Mouse (Mus musculus) thymus, adult 2 months (tissue): ENCODE measurements around the gene Vav1. TPM values are rescaled to one million over a fixed set of nuclear protein-coding genes. Genes with fewer than 3 reads are reported as not detected.

Experiments
- DNase-seq: peaks from one replicate; pipeline ENCODE4 v3.0.0; 2021
- H3K27ac ChIP-seq: fragments of 200-500 bp; 2 replicates; pipeline ENCODE4 v1.5.1; 2012; ENCODE audit warnings: low read length, control low read depth; ENCODE audit not compliant: control insufficient read depth, insufficient read depth
- H3K27me3 ChIP-seq: fragments of 200-500 bp; 2 replicates; pipeline ENCODE4 v1.6.1; 2012; ENCODE audit warnings: mild to moderate bottlenecking, low read length, moderate library complexity, mixed read lengths; ENCODE audit not compliant: control insufficient read depth, insufficient read depth
- H3K36me3 ChIP-seq: fragments of 200-500 bp; 2 replicates; pipeline ENCODE4 v1.6.1; 2012; ENCODE audit warnings: mild to moderate bottlenecking, low read length, moderate library complexity; ENCODE audit not compliant: control insufficient read depth, insufficient read depth
- H3K4me1 ChIP-seq: fragments of 200-500 bp; replicated peaks from 2 replicates; pipeline ENCODE4 v1.6.1; 2012; ENCODE audit warnings: low read length; ENCODE audit not compliant: control insufficient read depth, insufficient read depth
- H3K4me3 ChIP-seq: fragments of 200-500 bp; 2 replicates; pipeline ENCODE4 v1.5.1; 2012; ENCODE audit warnings: mild to moderate bottlenecking, low read length, control low read depth, moderate library complexity; ENCODE audit not compliant: control insufficient read depth, insufficient read depth
- CTCF ChIP-seq: fragments of 200-500 bp; IDR thresholded peaks from 2 replicates; pipeline ENCODE4 v1.5.1; 2012; ENCODE audit warnings: mild to moderate bottlenecking, control low read depth, low read length, moderate library complexity, borderline replicate concordance; ENCODE audit not compliant: control insufficient read depth, poor library complexity, insufficient read depth; ENCODE audit errors: extremely low read depth
- POLR2A ChIP-seq: fragments of 200-500 bp; IDR thresholded peaks from 2 replicates; pipeline ENCODE4 v1.6.1; 2012; ENCODE audit warnings: mild to moderate bottlenecking, low read length, control low read depth, moderate library complexity; ENCODE audit not compliant: control insufficient read depth, poor library complexity, insufficient read depth; ENCODE audit errors: extremely low read depth
- WGBS: fragments of 180-500 bp; shearing (Covaris S2); methylation state at CpG from one replicate; pipeline ENCODE4 v1.1.7; 2018; 5-methylcytosine and 5-hydroxymethylcytosine counted together
- polyA plus RNA-seq: library from polyadenylated mRNA; depleted of rRNA; stranded (reverse); fragments of >200 nt; gene quantifications from 2 replicates; pipeline ENCODE4 v1.2.3, GENCODE M21; 2012

The Vav1 gene
- polyA plus RNA-seq, 1 experiment, result 137 TPM

DNA sequence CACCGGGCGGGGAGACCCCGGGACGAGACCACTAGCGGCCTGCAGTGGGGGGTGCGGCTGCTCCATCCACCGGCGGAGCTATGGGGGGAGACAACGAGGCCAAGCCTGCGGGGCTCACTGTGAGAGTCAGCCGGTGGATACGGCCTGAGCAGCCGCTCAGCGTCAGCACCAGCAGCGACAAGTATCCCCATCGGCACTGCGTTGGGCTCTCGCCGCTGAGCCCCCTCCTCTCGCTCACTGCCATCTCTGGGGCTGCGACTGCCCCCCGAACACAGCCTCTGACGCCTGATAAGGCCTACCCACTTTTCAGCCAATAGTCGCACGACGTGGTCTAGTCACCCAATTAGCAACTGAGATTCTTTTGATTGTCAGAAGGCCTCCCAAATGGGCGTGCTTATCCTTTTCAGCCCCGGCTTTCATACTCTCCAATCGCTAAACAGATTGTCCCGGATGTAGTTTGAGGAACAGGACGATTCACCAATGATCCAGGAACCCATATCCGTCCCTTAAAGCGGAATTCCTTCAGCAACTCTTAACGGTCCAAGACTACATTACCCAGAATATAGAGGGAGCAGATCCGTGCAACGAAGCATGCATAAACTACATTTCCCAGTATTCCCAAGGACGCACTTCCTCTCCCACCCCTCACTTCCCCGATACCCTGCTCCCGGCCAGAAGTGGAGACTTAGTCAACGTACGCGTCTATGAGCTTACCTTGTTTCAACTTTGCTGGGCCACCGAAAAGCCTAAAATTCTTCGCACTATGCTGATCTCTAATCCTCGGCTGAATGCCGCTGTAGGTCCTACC lies 31.3 kb upstream of the Vav1 start:
- H3K4me1 ChIP-seq, result peaks cover 29% of the 10 kb centered on the region
- TF ChIP-seq CTCF (peak; percentile 27; the same call in 1 of the 2 replicates), POLR2A (0 out of 2 replicates have a peak, but pooled peaks have one; percentile 46)
- 1% methylated on average over 46 of the region's 46 CpGs for WGBS
- peaks cover 6% of the 10 kb centered on the region for H3K36me3 ChIP-seq
- peak overlapping the region; percentile 80 for H3K27ac ChIP-seq
- DNase-seq, result peak; percentile 92
- H3K4me3 ChIP-seq, result peak overlapping the region; percentile 91
- no peaks in the 10 kb centered on the region for H3K27me3 ChIP-seq

DNA sequence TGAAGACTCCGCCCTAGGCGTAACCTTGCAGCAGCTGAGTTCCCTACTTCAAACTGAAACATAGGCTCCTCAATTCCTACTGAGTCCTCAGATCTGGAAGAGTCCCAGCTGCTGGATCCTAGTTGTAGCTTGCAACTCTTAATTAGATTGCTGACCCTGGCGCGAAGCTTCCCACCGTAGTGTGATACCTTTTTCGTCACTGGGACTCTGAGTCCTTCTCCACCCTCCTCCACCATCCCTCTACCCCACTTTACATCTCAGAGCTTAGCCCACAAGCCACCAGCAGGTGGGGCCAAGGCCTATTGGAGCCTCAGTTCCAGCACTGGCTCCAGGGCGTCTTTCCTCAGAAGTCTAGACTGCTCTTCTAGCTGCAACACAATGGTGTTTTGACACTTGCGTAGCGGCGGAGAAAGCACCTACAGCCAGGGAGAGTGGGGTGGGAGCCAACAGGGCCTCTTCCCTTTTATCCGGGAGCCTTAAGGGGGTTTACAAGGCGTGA lies 30.6 kb upstream of the Vav1 start, which contains the start of gene Gpr108:
TSS of gene Gpr108 (minus strand) at position 246 of the 499 bp plus-strand sequence.
- DNase-seq, result peak; percentile 93
- TF ChIP-seq POLR2A (no peak), CTCF (peak; percentile 80)
- H3K4me3 ChIP-seq, result peak within 1 kb of the TSS; percentile 91
- no peaks in the 10 kb centered on the region for H3K27me3 ChIP-seq
- 1% methylated on average over 12 of the region's 12 CpGs for WGBS
- H3K27ac ChIP-seq, result peak within 1 kb of the TSS; percentile 82
- H3K36me3 ChIP-seq, result no peaks in the 10 kb centered on the region
- H3K4me1 ChIP-seq, result peaks cover 29% of the 10 kb centered on the region

DNA sequence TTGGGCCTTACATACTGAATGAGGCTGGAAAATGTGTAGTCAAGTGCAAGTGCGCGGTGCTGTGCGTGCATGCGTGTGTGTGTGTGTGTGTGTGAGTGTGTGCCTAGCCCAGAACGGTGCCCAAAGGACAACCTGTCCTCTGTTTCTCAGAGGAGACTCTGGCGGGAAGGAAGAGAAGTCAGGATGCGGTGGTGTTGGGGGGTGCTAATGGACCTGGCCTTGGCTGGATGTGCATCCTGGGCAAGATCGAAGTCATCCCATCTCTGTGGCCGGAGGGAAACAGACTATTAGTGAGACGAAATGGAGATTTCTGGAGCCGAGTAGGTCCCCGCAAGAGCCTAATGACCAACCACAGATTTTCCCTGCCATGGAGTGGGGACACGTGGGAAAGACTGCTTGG lies 30.1 kb upstream of the Vav1 start:
- H3K36me3 ChIP-seq, result no peaks in the 10 kb centered on the region
- H3K4me3 ChIP-seq, result peak overlapping the region; percentile 59
- peaks cover 29% of the 10 kb centered on the region for H3K4me1 ChIP-seq
- peak overlapping the region; percentile 82 for H3K27ac ChIP-seq
- TF ChIP-seq CTCF (no peak), POLR2A (no peak)
- no peaks in the 10 kb centered on the region for H3K27me3 ChIP-seq
- 13% methylated on average over 13 of the region's 13 CpGs for WGBS
- peak; percentile 26 for DNase-seq

DNA sequence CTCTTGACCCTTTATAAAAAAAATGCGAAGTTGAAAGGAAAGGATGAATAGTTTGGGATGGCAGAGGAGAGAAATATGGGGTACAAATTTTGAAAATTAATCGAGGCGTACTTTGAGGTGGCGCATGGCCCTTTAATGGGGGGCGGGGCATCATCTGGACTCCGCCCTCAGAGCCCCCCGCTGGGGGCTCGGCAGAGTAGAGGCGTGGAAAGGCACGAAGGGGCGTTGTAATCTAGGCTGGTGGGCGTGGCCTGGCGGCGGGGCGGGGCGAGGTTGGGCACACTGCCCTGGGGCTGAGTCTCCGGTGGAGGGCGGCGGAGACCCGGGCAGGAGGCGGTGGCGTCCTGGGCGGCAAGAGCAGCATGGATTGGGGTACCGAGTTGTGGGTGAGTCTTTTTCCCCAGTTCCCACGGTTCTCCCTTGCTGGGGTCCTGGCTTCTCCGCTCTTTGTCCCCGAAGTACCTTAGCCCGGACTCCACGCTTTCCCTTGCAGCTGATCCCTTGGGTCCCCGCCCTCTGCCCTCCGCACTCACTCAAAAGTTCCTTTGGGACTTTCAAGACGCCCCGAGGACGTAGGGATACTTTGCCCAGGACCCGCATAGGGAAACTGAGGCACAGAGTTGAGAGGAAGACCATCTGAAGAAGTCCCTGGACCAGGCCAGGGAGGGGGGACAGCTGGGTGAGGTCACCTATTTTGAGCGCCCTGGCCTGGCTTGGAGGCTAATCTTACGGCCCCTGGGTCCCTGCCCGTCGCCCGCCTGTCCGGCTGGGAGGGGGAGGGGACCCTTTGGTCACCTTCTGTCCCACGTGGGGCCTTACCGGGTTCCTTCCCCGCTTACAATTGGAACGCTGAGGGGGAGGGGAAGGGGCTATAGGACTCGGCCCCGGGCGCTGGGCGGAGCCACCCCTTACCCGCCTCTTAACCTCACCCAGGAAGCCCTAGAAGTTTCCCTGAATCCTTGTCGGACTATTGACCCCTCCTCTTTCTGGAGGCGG lies 29.4 kb upstream of the Vav1 start, which contains the start of gene Trip10:
TSS of gene Trip10 (plus strand) at position 270 of the 996 bp plus-strand sequence.
- WGBS, result 0% methylated on average over 52 of the region's 52 CpGs
- Histone ChIP-seq H3K27ac (peak within 1 kb of the TSS; percentile 82), H3K4me3 (peak within 1 kb of the TSS; percentile 59), H3K36me3 (no peaks in the 10 kb centered on the region), H3K4me1 (peaks cover 29% of the 10 kb centered on the region), H3K27me3 (no peaks in the 10 kb centered on the region)
- peak; percentile 98 for DNase-seq
- TF ChIP-seq POLR2A (0 out of 2 replicates have a peak, but pooled peaks have one; percentile 28), CTCF (no peak)

DNA sequence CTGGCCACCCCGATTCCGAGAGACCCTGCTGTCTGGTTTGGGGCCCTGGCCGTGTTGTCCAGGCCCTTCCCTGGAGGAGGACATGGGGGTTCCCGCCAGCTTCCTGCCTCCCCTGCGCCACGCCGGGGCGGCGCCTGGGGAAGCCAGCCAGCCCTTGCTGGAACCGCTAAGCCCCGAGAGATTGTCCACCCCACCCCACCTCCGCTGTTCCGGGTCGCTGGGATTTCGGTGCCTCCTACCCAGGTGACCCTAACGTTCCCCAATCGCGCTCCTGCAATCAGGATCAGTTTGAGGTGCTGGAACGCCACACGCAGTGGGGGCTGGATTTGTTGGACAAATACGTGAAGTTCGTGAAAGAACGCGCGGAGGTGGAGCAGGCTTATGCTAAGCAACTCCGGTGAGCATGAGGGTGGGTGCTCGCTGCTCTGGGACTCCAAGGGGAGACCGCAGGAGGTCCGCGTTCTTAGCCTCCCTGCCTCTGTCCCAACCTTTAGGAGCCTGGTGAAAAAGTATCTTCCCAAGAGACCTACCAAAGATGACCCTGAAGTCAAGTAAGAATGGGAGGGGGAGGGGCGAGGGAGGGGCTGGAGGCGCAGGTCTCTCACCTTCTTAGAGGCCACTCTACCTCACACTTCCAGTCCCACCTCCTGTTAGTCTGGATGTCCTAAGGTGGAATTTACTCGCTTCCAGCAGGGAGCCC lies 28.3 kb upstream of the Vav1 start:
- peak; percentile 26 for DNase-seq
- Histone ChIP-seq H3K36me3 (no peaks in the 10 kb centered on the region), H3K4me1 (peaks cover 29% of the 10 kb centered on the region), H3K27me3 (no peaks in the 10 kb centered on the region), H3K27ac (no peak overlapping the region), H3K4me3 (peak overlapping the region; percentile 48)
- WGBS, result 11% methylated on average over 33 of the region's 33 CpGs
- TF ChIP-seq CTCF, result peak; percentile 24; the same call in 1 of the 2 replicates
- no peak for TF ChIP-seq POLR2A

DNA sequence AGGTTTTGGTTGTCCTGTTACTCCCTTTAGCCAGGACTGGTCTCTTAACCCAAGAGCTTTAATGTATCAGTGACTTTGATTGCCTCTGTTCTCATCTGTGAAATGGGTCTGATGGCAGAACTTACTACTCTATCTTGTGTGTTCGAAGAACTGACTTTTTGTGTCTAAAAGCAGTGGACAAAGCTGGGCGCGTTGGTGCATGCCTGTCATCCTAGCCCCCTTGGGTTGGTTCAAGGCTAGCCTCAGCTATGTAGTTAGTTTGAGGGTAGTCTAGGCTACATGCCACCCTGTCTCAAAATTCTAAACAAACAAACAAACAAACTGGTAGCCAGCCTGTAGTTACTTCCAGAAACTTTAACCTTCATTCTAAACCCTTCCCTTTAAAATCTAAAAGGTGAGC lies 27.5 kb upstream of the Vav1 start:
- H3K4me1 ChIP-seq, result peaks cover 25% of the 10 kb centered on the region
- H3K27me3 ChIP-seq, result no peaks in the 10 kb centered on the region
- no peak for TF ChIP-seq POLR2A
- no peak for TF ChIP-seq CTCF
- H3K36me3 ChIP-seq, result no peaks in the 10 kb centered on the region
- H3K27ac ChIP-seq, result no peak overlapping the region
- no peak for DNase-seq
- WGBS, result 97% methylated on average over 3 of the region's 3 CpGs
- H3K4me3 ChIP-seq, result no peak overlapping the region
